ENCODE assay signal across 8 mouse cellular contexts in genomic region chr11:69966006-69966859, GRCm38 (mm10). TPM values are rescaled to one million over a fixed set of nuclear protein-coding genes. Genes with fewer than 3 reads are reported as not detected.
DNase-seq lines count a peak whose midpoint lies in the region; ATAC-seq and TF ChIP-seq lines count a peak whose summit lies in the region.

No protein-coding gene starts in this region.

- H3K9me3 ChIP-seq in forebrain, postnatal 0 days (ENCODE audit: low read length), result no peaks in the 10 kb centered on the region
- H3K9me3 ChIP-seq in kidney, embryonic 14.5 days (ENCODE audit: control insufficient read depth, low read length), result no peaks in the 10 kb centered on the region
- no peaks in the 10 kb centered on the region for H3K9me3 ChIP-seq in stomach, embryonic 15.5 days

- H3K4me1 ChIP-seq in forebrain, postnatal 0 days (ENCODE audit: insufficient read depth), result 0 out of 2 replicates have a peak, but pooled peaks cover 3% of the 10 kb centered on the region
- peaks cover 4% of the 10 kb centered on the region; the same call in 1 of the 2 replicates for H3K4me1 ChIP-seq in kidney, embryonic 14.5 days (ENCODE audit: control insufficient read depth, insufficient read depth, low read length)
- H3K4me1 ChIP-seq in stomach, embryonic 15.5 days, result peaks cover 10% of the 10 kb centered on the region; the same call in 1 of the 2 replicates

- 0 out of 2 replicates have a peak overlapping the region, but pooled peaks have one; percentile 6 for H3K9ac ChIP-seq in forebrain, postnatal 0 days
- peak overlapping the region; percentile 67 for H3K9ac ChIP-seq in kidney, embryonic 14.5 days (ENCODE audit: low read depth, low read length)
- peak overlapping the region; percentile 49 for H3K9ac ChIP-seq in stomach, embryonic 15.5 days

- peaks cover 28% of the 10 kb centered on the region for H3K36me3 ChIP-seq in forebrain, postnatal 0 days (ENCODE audit: insufficient read depth)
- peaks cover 27% of the 10 kb centered on the region for H3K36me3 ChIP-seq in kidney, embryonic 14.5 days (ENCODE audit: control insufficient read depth, insufficient read depth, low read length)
- H3K36me3 ChIP-seq in stomach, embryonic 15.5 days, result peaks cover 10% of the 10 kb centered on the region; the same call in 1 of the 2 replicates

- ATAC-seq in forebrain, postnatal 0 days, result no peak
- ATAC-seq in kidney, embryonic 14.5 days (ENCODE audit: low FRiP score, low TSS enrichment), result peak; percentile 79
- peak; percentile 76 for ATAC-seq in stomach, embryonic 15.5 days (ENCODE audit: insufficient read depth, low FRiP score, low read depth)

- peaks cover 42% of the 10 kb centered on the region for H3K27me3 ChIP-seq in forebrain, postnatal 0 days (ENCODE audit: insufficient read depth, low read length)
- H3K27me3 ChIP-seq in kidney, embryonic 14.5 days (ENCODE audit: control insufficient read depth, insufficient read depth, low read length), result peaks cover 33% of the 10 kb centered on the region
- peaks cover 30% of the 10 kb centered on the region for H3K27me3 ChIP-seq in stomach, embryonic 15.5 days (replicated peaks)

- intact Hi-C loops in left cerebral cortex, postnatal 4 days (cut with DNase I), result no loop called here

- peak; percentile 49 for DNase-seq in ovary, postnatal 36 days (ENCODE audit: low spot score)
- DNase-seq in ovary, postnatal 14 days (ENCODE audit: low spot score), result no peak
- no peak for DNase-seq in forebrain, postnatal 0 days
- peak; percentile 47 for DNase-seq in lung, postnatal 14 days
- DNase-seq in left cerebral cortex, postnatal 4 days, result no peak
- no peak for DNase-seq in left cerebral cortex, adult 11 months (ENCODE audit: low spot score)

- no peak for TF ChIP-seq CTCF in forebrain, postnatal 0 days (IDR thresholded peaks at IDR 0.05; ENCODE audit: low read depth)

- peak overlapping the region; percentile 24 for H3K4me3 ChIP-seq in forebrain, postnatal 0 days (ENCODE audit: low read depth, low read length)
- peak overlapping the region; percentile 44 for H3K4me3 ChIP-seq in kidney, embryonic 14.5 days (ENCODE audit: low read length)
- H3K4me3 ChIP-seq in stomach, embryonic 15.5 days (replicated peaks), result peak overlapping the region; percentile 49

- peak overlapping the region; percentile 35 for H3K4me2 ChIP-seq in forebrain, postnatal 0 days (ENCODE audit: low read depth)
- peak overlapping the region; percentile 55 for H3K4me2 ChIP-seq in kidney, embryonic 14.5 days (replicated peaks; ENCODE audit: low read depth, low read length)
- peak overlapping the region; percentile 70 for H3K4me2 ChIP-seq in stomach, embryonic 15.5 days

- H3K27ac ChIP-seq in forebrain, postnatal 0 days (ENCODE audit: low read depth, low read length), result no peak overlapping the region
- peak overlapping the region; percentile 80 for H3K27ac ChIP-seq in kidney, embryonic 14.5 days (ENCODE audit: low read depth, low read length)
- peak overlapping the region; percentile 91 for H3K27ac ChIP-seq in stomach, embryonic 15.5 days

- 3% methylated on average over 59 of the region's 59 CpGs for WGBS in forebrain, postnatal 0 days
- under 1% methylated on average over 57 of the region's 59 CpGs for WGBS in kidney, embryonic 14.5 days
- WGBS in stomach, embryonic 15.5 days, result 2% methylated on average over 59 of the region's 59 CpGs

RNA-seq across cellular contexts. Expression of gene Cldn7, which starts 1.7 kb away (rescaled TPM):
- total RNA-seq in forebrain, postnatal 0 days (2014; rRNA removed), result not detected in 2 replicates
- polyA plus RNA-seq in forebrain, postnatal 0 days (2015; fragmentation: Nextera tagmentation; extraction: Ambion mirVana), result 0.34 and 0.42 TPM in 2 replicates
- polyA plus RNA-seq in kidney, embryonic 14.5 days (2014; fragmentation: Nextera tagmentation; extraction: Ambion mirVana), result 117 and 132 TPM in 2 replicates
- 438 and 517 TPM in 2 replicates for polyA plus RNA-seq in stomach, embryonic 15.5 days (2015; fragmentation: Nextera tagmentation; extraction: Ambion mirVana)
- not detected for total RNA-seq in left cerebral cortex, postnatal 4 days (2021)

RNA-seq across cellular contexts. Expression of gene Ctdnep1, which starts 14.7 kb away (rescaled TPM):
- total RNA-seq in forebrain, postnatal 0 days (2014; rRNA removed), result 29.7 and 41.4 TPM in 2 replicates
- 21.2 and 23.2 TPM in 2 replicates for polyA plus RNA-seq in forebrain, postnatal 0 days (2015; fragmentation: Nextera tagmentation; extraction: Ambion mirVana)
- polyA plus RNA-seq in kidney, embryonic 14.5 days (2014; fragmentation: Nextera tagmentation; extraction: Ambion mirVana), result 34.5 and 50.1 TPM in 2 replicates
- polyA plus RNA-seq in stomach, embryonic 15.5 days (2015; fragmentation: Nextera tagmentation; extraction: Ambion mirVana), result 23.0 and 23.2 TPM in 2 replicates
- 100 to 1,000 TPM in 1 of 2 experiments, 10 to 100 TPM in 1; 89.3 to 102 TPM for total RNA-seq in left cerebral cortex, postnatal 4 days (2021)

RNA-seq across cellular contexts. Expression of gene Elp5, which starts 16.1 kb away (rescaled TPM):
- total RNA-seq in forebrain, postnatal 0 days (2014; rRNA removed), result 115 and 124 TPM in 2 replicates
- 187 and 198 TPM in 2 replicates for polyA plus RNA-seq in forebrain, postnatal 0 days (2015; fragmentation: Nextera tagmentation; extraction: Ambion mirVana)
- polyA plus RNA-seq in kidney, embryonic 14.5 days (2014; fragmentation: Nextera tagmentation; extraction: Ambion mirVana), result 117 and 141 TPM in 2 replicates
- polyA plus RNA-seq in stomach, embryonic 15.5 days (2015; fragmentation: Nextera tagmentation; extraction: Ambion mirVana), result 92.9 and 99.4 TPM in 2 replicates
- total RNA-seq in left cerebral cortex, postnatal 4 days (2021), result 100 to 1,000 TPM; 112 to 116 TPM

RNA-seq across cellular contexts. Expression of gene Slc2a4, which starts 18.2 kb away (rescaled TPM):
- 4.1 and 7.8 TPM in 2 replicates for total RNA-seq in forebrain, postnatal 0 days (2014; rRNA removed)
- 3.5 and 3.9 TPM in 2 replicates for polyA plus RNA-seq in forebrain, postnatal 0 days (2015; fragmentation: Nextera tagmentation; extraction: Ambion mirVana)
- polyA plus RNA-seq in kidney, embryonic 14.5 days (2014; fragmentation: Nextera tagmentation; extraction: Ambion mirVana), result 11.7 and 14.1 TPM in 2 replicates
- 26.3 and 28.9 TPM in 2 replicates for polyA plus RNA-seq in stomach, embryonic 15.5 days (2015; fragmentation: Nextera tagmentation; extraction: Ambion mirVana)
- total RNA-seq in left cerebral cortex, postnatal 4 days (2021), result 1 to 10 TPM; 1.7 to 3.2 TPM

RNA-seq across cellular contexts. Expression of gene Gabarap, which starts 24.7 kb away (rescaled TPM):
- total RNA-seq in forebrain, postnatal 0 days (2014; rRNA removed), result 246 and 261 TPM in 2 replicates
- 574 and 668 TPM in 2 replicates for polyA plus RNA-seq in forebrain, postnatal 0 days (2015; fragmentation: Nextera tagmentation; extraction: Ambion mirVana)
- polyA plus RNA-seq in kidney, embryonic 14.5 days (2014; fragmentation: Nextera tagmentation; extraction: Ambion mirVana), result 426 and 499 TPM in 2 replicates
- polyA plus RNA-seq in stomach, embryonic 15.5 days (2015; fragmentation: Nextera tagmentation; extraction: Ambion mirVana), result 459 and 473 TPM in 2 replicates
- total RNA-seq in left cerebral cortex, postnatal 4 days (2021), result 100 to 1,000 TPM; 303 to 307 TPM

Comparison
In these comparisons a context has a peak if more than half of its experiments do, and no peak if none do; other contexts are left out.
1. DNase-seq: peak in ovary, postnatal 36 days (single experiment) and lung, postnatal 14 days (single experiment); none in ovary, postnatal 14 days (single experiment), forebrain, postnatal 0 days (single experiment), left cerebral cortex, postnatal 4 days (single experiment) and left cerebral cortex, adult 11 months (single experiment).
2. H3K9ac ChIP-seq: peak in every context shown above with its lines; median percentile 67 in kidney, embryonic 14.5 days; 49 in stomach, embryonic 15.5 days; 6 in forebrain, postnatal 0 days.
3. RNA of gene Cldn7, which starts 1.7 kb away (polyA plus RNA-seq): 438 to 517 TPM in stomach, embryonic 15.5 days and 117 to 132 TPM in kidney, embryonic 14.5 days; 0.34 to 0.42 TPM in forebrain, postnatal 0 days; every median in the first group is over 10 times any median in the second.
4. Peak in every context shown above with its lines, with median percentiles within 50 percentile points of each other: H3K4me2 ChIP-seq and H3K4me3 ChIP-seq.